Mouse (Mus musculus) hindbrain, embryonic 14.5 days (tissue): ENCODE data around the gene Haus2. TPM values are rescaled to one million over a fixed set of nuclear protein-coding genes. Genes with fewer than 3 reads are reported as not detected.

Experiments
- ATAC-seq: fragments of 200-750 bp; cut with Nextera tagmentation; 2 replicates; pipeline ENCODE4 v1.8.0; 2017; ENCODE audit warnings: moderate number of reproducible peaks, mild to moderate bottlenecking, moderate TSS enrichment, moderate library complexity; ENCODE audit not compliant: low FRiP score
- DNase-seq: peaks from one replicate; pipeline ENCODE4 v3.0.0-alpha.2; 2015; ENCODE audit warnings: low spot score
- H3K27ac ChIP-seq: fragments of 300-500 bp; sonication (generic); 2 replicates; pipeline ENCODE4 v1.5.1; 2014; ENCODE audit warnings: mild to moderate bottlenecking, moderate library complexity
- H3K27me3 ChIP-seq: fragments of 300-500 bp; sonication (generic); 2 replicates; pipeline ENCODE4 v1.6.1; 2014; ENCODE audit warnings: mild to moderate bottlenecking, low read length, mixed read lengths; ENCODE audit not compliant: control insufficient read depth, insufficient read depth
- H3K36me3 ChIP-seq: fragments of 300-500 bp; sonication (generic); replicated peaks from 2 replicates; pipeline ENCODE4 v1.6.1; 2014; ENCODE audit not compliant: control insufficient read depth, insufficient read depth
- H3K4me1 ChIP-seq: fragments of 300-500 bp; sonication (generic); replicated peaks from 2 replicates; pipeline ENCODE4 v1.6.1; 2014; ENCODE audit warnings: antibody characterized with exemption, low read length, mixed read lengths; ENCODE audit not compliant: control insufficient read depth, insufficient read depth
- H3K4me2 ChIP-seq: fragments of 300-500 bp; sonication (generic); replicated peaks from 2 replicates; pipeline ENCODE4 v1.6.1; 2014; ENCODE audit warnings: mild to moderate bottlenecking, moderate library complexity
- H3K4me3 ChIP-seq: fragments of 300-500 bp; sonication (generic); replicated peaks from 2 replicates; pipeline ENCODE4 v1.5.1; 2014; ENCODE audit warnings: mild to moderate bottlenecking, low read length
- H3K9ac ChIP-seq: fragments of 300-500 bp; sonication (generic); 2 replicates; pipeline ENCODE4 v1.6.1; 2014
- H3K9me3 ChIP-seq: fragments of 300-500 bp; sonication (generic); 2 replicates; pipeline ENCODE4 v1.6.1; 2016; ENCODE audit warnings: low read length; ENCODE audit not compliant: control insufficient read depth
- WGBS: fragments of 180-500 bp; shearing (Covaris S2); extraction: QIAGEN DNeasy Blood & Tissue Kit; methylation state at CpG from one replicate; pipeline ENCODE4 v1.1.7; 2014; 5-methylcytosine and 5-hydroxymethylcytosine counted together
- polyA plus RNA-seq: library from polyadenylated mRNA; unstranded; fragments of >200 nt; fragmentation: Nextera tagmentation; extraction: Ambion mirVana; gene quantifications from 2 replicates; pipeline ENCODE4 v1.2.1, GENCODE M21; 2014

Haus2 gene
- polyA plus RNA-seq, 1 experiment from 2014 or later = 28.7 TPM

- H3K4me1 ChIP-seq = peaks cover 6% of the 10 kb centered on the region
- H3K9me3 ChIP-seq = no peaks in the 10 kb centered on the region
- 88% methylated on average over 2 of the region's 2 CpGs for WGBS
- ATAC-seq (no peak), DNase-seq (no peak)
- no peak overlapping the region for H3K4me3 ChIP-seq
- no peak overlapping the region for H3K9ac ChIP-seq
- no peak overlapping the region for H3K27ac ChIP-seq
- H3K36me3 ChIP-seq = peaks cover 13% of the 10 kb centered on the region; the same call in 1 of the 2 replicates
- no peak overlapping the region for H3K4me2 ChIP-seq
- no peaks in the 10 kb centered on the region for H3K27me3 ChIP-seq
These were observed 22.3 kb downstream of the Haus2 start for GRCm38 (mm10) chr2:120631521-120631920.

GRCm38 (mm10) chr2:120631957-120632356, 22.8 kb downstream of the Haus2 start:
- Histone ChIP-seq H3K4me3 (no peak overlapping the region), H3K27ac (no peak overlapping the region), H3K4me1 (peaks cover 6% of the 10 kb centered on the region), H3K27me3 (no peaks in the 10 kb centered on the region), H3K4me2 (no peak overlapping the region), H3K9me3 (no peaks in the 10 kb centered on the region), H3K9ac (no peak overlapping the region), H3K36me3 (peaks cover 13% of the 10 kb centered on the region; the same call in 1 of the 2 replicates)
- WGBS = 79% methylated on average over 4 of the region's 4 CpGs
- no peak for DNase-seq
- no peak for ATAC-seq

- DNase-seq (no peak), ATAC-seq (no peak)
- no peaks in the 10 kb centered on the region for H3K27me3 ChIP-seq
- no peaks in the 10 kb centered on the region for H3K4me1 ChIP-seq
- H3K4me3 ChIP-seq = no peak overlapping the region
- H3K27ac ChIP-seq = no peak overlapping the region
- no peak overlapping the region for H3K4me2 ChIP-seq
- no peak overlapping the region for H3K9ac ChIP-seq
- no peaks in the 10 kb centered on the region for H3K9me3 ChIP-seq
- 93% methylated on average over 8 of the region's 8 CpGs for WGBS
- 0 out of 2 replicates have a peak, but pooled peaks cover 6% of the 10 kb centered on the region for H3K36me3 ChIP-seq
These were observed 31.7 kb downstream of the Haus2 start for GRCm38 (mm10) chr2:120640835-120641234.

GRCm38 (mm10) chr2:120643836-120644235, 34.7 kb downstream of the Haus2 start:
- ATAC-seq = peak; percentile 53; the same call in 1 of the 2 replicates
- WGBS = 60% methylated on average over 7 of the region's 7 CpGs
- peak; percentile 32 for DNase-seq
- Histone ChIP-seq H3K9ac (no peak overlapping the region), H3K4me3 (no peak overlapping the region), H3K27ac (0 out of 2 replicates have a peak overlapping the region, but pooled peaks have one; percentile 32), H3K9me3 (no peaks in the 10 kb centered on the region), H3K4me2 (no peak overlapping the region), H3K27me3 (no peaks in the 10 kb centered on the region), H3K4me1 (no peaks in the 10 kb centered on the region), H3K36me3 (0 out of 2 replicates have a peak, but pooled peaks cover 6% of the 10 kb centered on the region)

- 78% methylated on average over 4 of the region's 4 CpGs for WGBS
These were observed 37.6 kb downstream of the Haus2 start for GRCm38 (mm10) chr2:120646777-120647176.

GRCm38 (mm10) chr2:120652256-120652924, 43.2 kb downstream of the Haus2 start:
- H3K27me3 ChIP-seq = no peaks in the 10 kb centered on the region
- H3K4me1 ChIP-seq = no peaks in the 10 kb centered on the region
- no peaks in the 10 kb centered on the region for H3K9me3 ChIP-seq
- no peaks in the 10 kb centered on the region for H3K36me3 ChIP-seq
- H3K4me3 ChIP-seq = no peak overlapping the region
- no peak overlapping the region for H3K9ac ChIP-seq
- no peak for ATAC-seq
- H3K27ac ChIP-seq = no peak overlapping the region
- 66% methylated on average over 7 of the region's 7 CpGs for WGBS
- H3K4me2 ChIP-seq = no peak overlapping the region
- no peak for DNase-seq

More at GRCm38 (mm10) chr2:120646777-120647176, 37.6 kb downstream of the Haus2 start:
- Histone ChIP-seq H3K9ac (no peak overlapping the region), H3K4me3 (no peak overlapping the region), H3K9me3 (no peaks in the 10 kb centered on the region), H3K27ac (no peak overlapping the region), H3K4me1 (no peaks in the 10 kb centered on the region), H3K27me3 (no peaks in the 10 kb centered on the region), H3K4me2 (no peak overlapping the region), H3K36me3 (no peaks in the 10 kb centered on the region)
- ATAC-seq (no peak), DNase-seq (no peak)

- 82% methylated on average over 7 of the region's 7 CpGs for WGBS
- Histone ChIP-seq H3K27ac (no peak overlapping the region), H3K9ac (no peak overlapping the region), H3K27me3 (no peaks in the 10 kb centered on the region), H3K9me3 (no peaks in the 10 kb centered on the region), H3K4me1 (no peaks in the 10 kb centered on the region), H3K4me2 (no peak overlapping the region), H3K4me3 (no peak overlapping the region), H3K36me3 (no peaks in the 10 kb centered on the region)
- DNase-seq = no peak
- no peak for ATAC-seq
These were observed 43.7 kb downstream of the Haus2 start for GRCm38 (mm10) chr2:120652925-120653284.

GRCm38 (mm10) chr2:120654693-120655092, 45.5 kb downstream of the Haus2 start:
- Histone ChIP-seq H3K9me3 (no peaks in the 10 kb centered on the region), H3K27me3 (no peaks in the 10 kb centered on the region), H3K27ac (no peak overlapping the region), H3K4me1 (no peaks in the 10 kb centered on the region), H3K36me3 (no peaks in the 10 kb centered on the region), H3K9ac (no peak overlapping the region), H3K4me2 (no peak overlapping the region), H3K4me3 (no peak overlapping the region)
- 91% methylated on average over 2 of the region's 2 CpGs for WGBS
- DNase-seq (no peak), ATAC-seq (no peak)

- DNase-seq (no peak), ATAC-seq (no peak)
- no peak overlapping the region for H3K4me2 ChIP-seq
- H3K9ac ChIP-seq = no peak overlapping the region
- H3K4me3 ChIP-seq = no peak overlapping the region
- H3K9me3 ChIP-seq = no peaks in the 10 kb centered on the region
- 91% methylated on average over 5 of the region's 5 CpGs for WGBS
- no peaks in the 10 kb centered on the region for H3K4me1 ChIP-seq
- no peaks in the 10 kb centered on the region for H3K27me3 ChIP-seq
- no peak overlapping the region for H3K27ac ChIP-seq
- no peaks in the 10 kb centered on the region for H3K36me3 ChIP-seq
These were observed 46.7 kb downstream of the Haus2 start for GRCm38 (mm10) chr2:120655905-120656304.
